Mouse (Mus musculus): ENCODE measurements around the gene Pik3r3. TPM values are rescaled to one million over a fixed set of nuclear protein-coding genes. Genes with fewer than 3 reads are reported as not detected.

The Pik3r3 gene
- polyA plus RNA-seq, 1 experiment from 2014 or later, result 15.5 TPM

DNA sequence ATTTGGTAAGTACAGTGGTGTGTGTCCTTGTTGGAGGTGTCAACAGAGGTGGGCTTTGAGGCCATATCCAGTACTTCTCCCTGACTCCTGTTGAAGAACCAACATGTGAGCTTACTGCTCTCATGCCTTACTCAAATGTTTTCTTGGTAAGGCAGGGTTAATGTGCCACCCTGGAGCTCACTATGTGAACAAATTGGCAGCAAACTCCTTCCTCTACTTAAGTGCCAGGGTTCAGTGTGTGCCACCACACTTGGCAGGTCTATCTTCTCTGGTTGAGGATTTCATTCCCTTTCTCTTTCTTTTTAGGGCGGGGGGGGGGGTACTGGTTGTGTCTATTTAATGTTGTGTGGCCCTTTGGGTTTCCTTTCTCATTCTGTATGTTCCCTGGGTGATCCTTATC, 83.1 kb downstream of the Pik3r3 start:
- H3K36me3 ChIP-seq (ENCODE audit: control insufficient read depth, insufficient read depth, low read length), result peaks cover 44% of the 10 kb centered on the region

DNA sequence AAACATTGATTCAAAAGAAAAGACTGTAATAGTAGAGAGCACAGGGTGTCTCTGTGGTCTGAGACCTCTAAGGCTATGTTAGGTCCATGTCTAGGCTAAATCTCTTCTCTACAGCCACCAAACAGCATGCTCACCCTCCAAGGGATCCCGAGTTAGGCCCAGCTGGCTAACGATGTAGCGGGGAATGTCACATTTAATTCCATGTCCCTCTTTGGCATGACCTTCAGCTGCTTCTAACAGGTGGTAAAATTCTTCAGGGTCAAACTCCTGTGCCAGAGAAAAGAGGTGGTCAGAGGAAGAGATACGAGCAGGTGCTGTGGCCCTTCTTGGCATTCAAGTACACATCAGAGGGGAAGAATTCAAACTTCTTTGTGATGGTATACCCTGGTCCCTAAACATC, 96.2 kb downstream of the Pik3r3 start:
- Histone ChIP-seq H3K4me1 (ENCODE audit: control insufficient read depth, insufficient read depth, low read length) (no peaks in the 10 kb centered on the region), H3K9ac (ENCODE audit: low read depth, low read length) (no peak overlapping the region), H3K4me2 (ENCODE audit: low read depth, low read length) (no peak overlapping the region), H3K9me3 (ENCODE audit: control insufficient read depth, low read length) (no peaks in the 10 kb centered on the region), H3K27me3 (replicated peaks; ENCODE audit: control insufficient read depth, insufficient read depth, low read length) (no peaks in the 10 kb centered on the region), H3K36me3 (ENCODE audit: control insufficient read depth, insufficient read depth, low read length) (peaks cover 84% of the 10 kb centered on the region), H3K27ac (replicated peaks; ENCODE audit: low read depth, low read length) (no peak overlapping the region), H3K4me3 (ENCODE audit: low read depth, low read length) (no peak overlapping the region)
- DNase-seq (ENCODE audit: low spot score), result no peak
- WGBS, result 86% methylated on average over 4 of the region's 4 CpGs
- no peak for ATAC-seq (ENCODE audit: low read depth)

More for the DNA sequence above, 83.1 kb downstream of the Pik3r3 start:
- Histone ChIP-seq H3K27me3 (replicated peaks; ENCODE audit: control insufficient read depth, insufficient read depth, low read length) (no peaks in the 10 kb centered on the region), H3K4me1 (ENCODE audit: control insufficient read depth, insufficient read depth, low read length) (no peaks in the 10 kb centered on the region), H3K4me2 (ENCODE audit: low read depth, low read length) (no peak overlapping the region), H3K9ac (ENCODE audit: low read depth, low read length) (no peak overlapping the region), H3K27ac (replicated peaks; ENCODE audit: low read depth, low read length) (no peak overlapping the region), H3K4me3 (ENCODE audit: low read depth, low read length) (no peak overlapping the region), H3K9me3 (ENCODE audit: control insufficient read depth, low read length) (no peaks in the 10 kb centered on the region)
- WGBS, result 11% methylated on average over 1 of the region's 1 CpGs
- no peak for DNase-seq (ENCODE audit: low spot score)
- ATAC-seq (ENCODE audit: low read depth), result no peak

DNA sequence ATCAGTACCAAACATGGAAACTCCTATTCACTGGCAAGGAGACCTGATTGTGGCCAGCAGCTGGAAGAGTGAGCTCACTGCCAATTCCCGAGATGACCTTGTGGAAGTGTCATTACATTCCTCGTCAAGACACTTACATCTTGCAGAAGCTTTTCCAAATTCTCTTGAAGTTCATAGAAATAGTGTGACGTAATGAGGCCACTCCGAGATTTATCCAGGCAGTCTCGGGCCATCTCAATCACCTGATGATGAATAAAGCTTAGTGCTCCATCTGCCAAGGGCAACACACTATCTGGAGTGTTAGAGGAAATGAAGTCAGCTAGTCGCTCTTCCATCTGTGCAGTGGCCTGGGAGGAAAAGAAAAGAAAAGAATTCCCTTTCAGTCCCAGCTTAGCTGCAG, 100.7 kb downstream of the Pik3r3 start:
- H3K9me3 ChIP-seq (ENCODE audit: control insufficient read depth, low read length), result no peaks in the 10 kb centered on the region
- DNase-seq (ENCODE audit: low spot score) (no peak), ATAC-seq (ENCODE audit: low read depth) (no peak)
- 92% methylated on average over 6 of the region's 6 CpGs for WGBS
- no peak overlapping the region for H3K4me2 ChIP-seq (ENCODE audit: low read depth, low read length)
- H3K36me3 ChIP-seq (ENCODE audit: control insufficient read depth, insufficient read depth, low read length), result peaks cover 77% of the 10 kb centered on the region
- no peaks in the 10 kb centered on the region for H3K4me1 ChIP-seq (ENCODE audit: control insufficient read depth, insufficient read depth, low read length)
- no peak overlapping the region for H3K4me3 ChIP-seq (ENCODE audit: low read depth, low read length)
- H3K9ac ChIP-seq (ENCODE audit: low read depth, low read length), result no peak overlapping the region
- H3K27me3 ChIP-seq (replicated peaks; ENCODE audit: control insufficient read depth, insufficient read depth, low read length), result no peaks in the 10 kb centered on the region
- no peak overlapping the region for H3K27ac ChIP-seq (replicated peaks; ENCODE audit: low read depth, low read length)

GRCm38 (mm10) chr4:116329256-116329655, 107.8 kb downstream of the Pik3r3 start:
- no peak overlapping the region for H3K4me3 ChIP-seq (ENCODE audit: low read depth, low read length)
- no peaks in the 10 kb centered on the region for H3K27me3 ChIP-seq (replicated peaks; ENCODE audit: control insufficient read depth, insufficient read depth, low read length)
- no peak overlapping the region for H3K4me2 ChIP-seq (ENCODE audit: low read depth, low read length)
- H3K36me3 ChIP-seq (ENCODE audit: control insufficient read depth, insufficient read depth, low read length), result peaks cover 50% of the 10 kb centered on the region
- DNase-seq (ENCODE audit: low spot score) (peak; percentile 4), ATAC-seq (ENCODE audit: low read depth) (no peak)
- H3K9me3 ChIP-seq (ENCODE audit: control insufficient read depth, low read length), result no peaks in the 10 kb centered on the region
- H3K27ac ChIP-seq (replicated peaks; ENCODE audit: low read depth, low read length), result no peak overlapping the region
- WGBS, result 91% methylated on average over 3 of the region's 3 CpGs
- H3K9ac ChIP-seq (ENCODE audit: low read depth, low read length), result no peak overlapping the region
- H3K4me1 ChIP-seq (ENCODE audit: control insufficient read depth, insufficient read depth, low read length), result no peaks in the 10 kb centered on the region

DNA sequence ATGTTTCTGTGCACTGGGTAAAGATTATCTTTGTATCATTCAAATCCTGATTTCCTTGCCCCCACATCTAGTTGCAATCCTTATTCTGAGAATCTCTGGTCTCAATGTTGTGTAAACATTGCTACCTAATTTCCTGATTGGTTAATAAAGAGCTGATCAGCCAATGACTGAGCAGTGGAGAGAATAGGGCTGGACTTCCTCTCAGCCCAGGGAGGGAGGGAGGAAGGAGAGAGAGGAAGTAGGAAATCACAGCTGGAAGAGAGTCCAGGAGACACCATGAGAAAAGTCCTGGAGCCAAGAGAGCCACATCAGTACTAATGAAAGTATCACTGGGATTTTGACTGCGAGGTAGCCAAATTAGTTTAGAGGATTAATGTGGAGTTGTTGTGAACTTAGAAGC, 114.9 kb downstream of the Pik3r3 start:
- Histone ChIP-seq H3K9ac (ENCODE audit: low read depth, low read length) (no peak overlapping the region), H3K9me3 (ENCODE audit: control insufficient read depth, low read length) (no peaks in the 10 kb centered on the region), H3K27me3 (replicated peaks; ENCODE audit: control insufficient read depth, insufficient read depth, low read length) (no peaks in the 10 kb centered on the region), H3K4me1 (ENCODE audit: control insufficient read depth, insufficient read depth, low read length) (no peaks in the 10 kb centered on the region), H3K4me3 (ENCODE audit: low read depth, low read length) (no peak overlapping the region), H3K27ac (replicated peaks; ENCODE audit: low read depth, low read length) (no peak overlapping the region), H3K4me2 (ENCODE audit: low read depth, low read length) (no peak overlapping the region), H3K36me3 (ENCODE audit: control insufficient read depth, insufficient read depth, low read length) (0 out of 2 replicates have a peak, but pooled peaks cover 8% of the 10 kb centered on the region)
- WGBS, result 88% methylated on average over 1 of the region's 1 CpGs
- no peak for ATAC-seq (ENCODE audit: low read depth)
- DNase-seq (ENCODE audit: low spot score), result no peak

DNA sequence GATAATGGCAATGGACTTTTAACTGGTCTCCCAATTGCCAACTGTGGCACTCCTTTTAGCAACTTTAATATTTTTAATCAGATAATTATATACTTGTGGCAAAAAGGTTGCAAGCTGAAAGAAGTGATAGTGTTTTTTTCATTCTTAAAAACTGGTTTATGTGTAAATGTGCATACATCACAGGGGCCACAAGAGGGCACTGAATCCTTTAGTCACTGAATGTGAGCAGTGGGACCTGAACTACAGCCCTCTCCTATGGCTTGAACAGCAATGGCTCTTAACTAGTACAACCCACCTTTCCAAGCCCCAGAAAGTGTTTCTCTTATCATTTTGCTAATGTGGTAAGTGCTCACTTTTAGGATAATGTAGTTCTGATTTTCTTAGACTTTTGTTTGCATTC, 120.7 kb downstream of the Pik3r3 start:
- ATAC-seq (ENCODE audit: low read depth), result no peak
- Histone ChIP-seq H3K4me2 (ENCODE audit: low read depth, low read length) (no peak overlapping the region), H3K27ac (replicated peaks; ENCODE audit: low read depth, low read length) (no peak overlapping the region), H3K4me3 (ENCODE audit: low read depth, low read length) (no peak overlapping the region), H3K4me1 (ENCODE audit: control insufficient read depth, insufficient read depth, low read length) (no peaks in the 10 kb centered on the region), H3K9me3 (ENCODE audit: control insufficient read depth, low read length) (no peaks in the 10 kb centered on the region), H3K9ac (ENCODE audit: low read depth, low read length) (no peak overlapping the region), H3K36me3 (ENCODE audit: control insufficient read depth, insufficient read depth, low read length) (no peaks in the 10 kb centered on the region), H3K27me3 (replicated peaks; ENCODE audit: control insufficient read depth, insufficient read depth, low read length) (no peaks in the 10 kb centered on the region)
- DNase-seq (ENCODE audit: low spot score), result peak; percentile 80

- WGBS, result 81% methylated on average over 3 of the region's 3 CpGs
- DNase-seq (ENCODE audit: low spot score) (no peak), ATAC-seq (ENCODE audit: low read depth) (no peak)
- H3K9me3 ChIP-seq (ENCODE audit: control insufficient read depth, low read length), result no peaks in the 10 kb centered on the region
- H3K9ac ChIP-seq (ENCODE audit: low read depth, low read length), result no peak overlapping the region
- H3K27ac ChIP-seq (replicated peaks; ENCODE audit: low read depth, low read length), result no peak overlapping the region
- no peak overlapping the region for H3K4me2 ChIP-seq (ENCODE audit: low read depth, low read length)
- H3K4me3 ChIP-seq (ENCODE audit: low read depth, low read length), result no peak overlapping the region
- H3K27me3 ChIP-seq (replicated peaks; ENCODE audit: control insufficient read depth, insufficient read depth, low read length), result no peaks in the 10 kb centered on the region
- H3K4me1 ChIP-seq (ENCODE audit: control insufficient read depth, insufficient read depth, low read length), result no peaks in the 10 kb centered on the region
- H3K36me3 ChIP-seq (ENCODE audit: control insufficient read depth, insufficient read depth, low read length), result peaks cover 4% of the 10 kb centered on the region; the same call in 1 of the 2 replicates
Measured at GRCm38 (mm10) chr4:116352496-116352895, 131.1 kb downstream of the Pik3r3 start.

Other genes starting within 250 kb of the Pik3r3 start
- 3.8 and 4.5 TPM in 2 replicates for gene Faah, start 203.7 kb upstream of the Pik3r3 start, polyA plus RNA-seq (2014; fragmentation: Nextera tagmentation; extraction: Ambion mirVana)
- 17.7 and 20.2 TPM in 2 replicates for gene Nsun4, start 167.7 kb upstream of the Pik3r3 start, polyA plus RNA-seq (2014; fragmentation: Nextera tagmentation; extraction: Ambion mirVana)
- 511 and 572 TPM in 2 replicates for gene Uqcrh, start 146.5 kb upstream of the Pik3r3 start, polyA plus RNA-seq (2014; fragmentation: Nextera tagmentation; extraction: Ambion mirVana)
- 73.1 and 85.5 TPM in 2 replicates for gene Lrrc41, start 146.3 kb upstream of the Pik3r3 start, polyA plus RNA-seq (2014; fragmentation: Nextera tagmentation; extraction: Ambion mirVana)
- gene Rad54l, start 97.9 kb upstream of the Pik3r3 start, polyA plus RNA-seq (2014; fragmentation: Nextera tagmentation; extraction: Ambion mirVana), result 20.7 and 22.6 TPM in 2 replicates
- gene Pomgnt1, start 97.8 kb upstream of the Pik3r3 start, polyA plus RNA-seq (2014; fragmentation: Nextera tagmentation; extraction: Ambion mirVana), result 60.4 and 62.7 TPM in 2 replicates
- 2.3 and 2.4 TPM in 2 replicates for gene Lurap1, start 70.3 kb upstream of the Pik3r3 start, polyA plus RNA-seq (2014; fragmentation: Nextera tagmentation; extraction: Ambion mirVana)
- gene Tspan1, start 54.0 kb upstream of the Pik3r3 start, polyA plus RNA-seq (2014; fragmentation: Nextera tagmentation; extraction: Ambion mirVana), result 1.7 and 4.0 TPM in 2 replicates
- not detected in 2 replicates for gene 1700042G07Rik, start 48.2 kb upstream of the Pik3r3 start, polyA plus RNA-seq (2014; fragmentation: Nextera tagmentation; extraction: Ambion mirVana)
- gene Gm49337, start 48.2 kb upstream of the Pik3r3 start, polyA plus RNA-seq (2014; fragmentation: Nextera tagmentation; extraction: Ambion mirVana), result not detected in 2 replicates
- gene Mast2, start 242.6 kb downstream of the Pik3r3 start, polyA plus RNA-seq (2014; fragmentation: Nextera tagmentation; extraction: Ambion mirVana), result 26.2 and 27.0 TPM in 2 replicates

Data from embryonic facial prominence, embryonic 14.5 days (tissue).